Mouse (Mus musculus): ENCODE data around the gene Scd3.
A peak's percentile ranks its signal among the peaks of the same experiment; 100 is the strongest.
"Not testable (repeated sequence)": the region's sequence is repeated elsewhere in the genome, so short reads cannot be mapped to it uniquely, and the experiment has no call there.

The Scd3 gene

DNA sequence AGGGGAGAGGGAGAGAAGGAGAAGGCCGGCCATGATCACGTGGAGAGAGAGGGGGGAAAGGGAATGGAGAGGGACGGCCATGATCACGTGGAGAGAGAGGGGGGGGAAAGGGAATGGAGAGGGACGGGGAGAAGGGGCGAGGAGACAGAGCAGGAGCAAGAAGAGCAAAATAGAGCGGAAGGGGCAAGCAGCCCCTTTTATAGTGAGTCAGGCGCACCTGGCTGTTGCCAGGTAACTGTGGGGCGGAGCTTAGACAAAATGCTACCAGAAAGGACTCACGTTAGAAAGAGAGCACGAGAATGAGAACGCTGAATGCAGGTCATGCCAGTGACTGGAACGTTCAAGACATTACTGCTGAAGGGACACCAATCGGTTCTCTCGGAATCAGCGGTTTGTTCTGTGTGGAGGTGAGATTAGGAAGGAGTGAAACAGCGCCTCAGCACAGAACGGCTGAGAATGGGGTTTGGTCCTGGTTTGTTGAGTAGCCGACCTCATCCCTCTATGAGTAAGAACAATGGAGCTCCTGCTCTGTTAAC is 34.5 kb downstream of the Scd3 start:
- no peak for DNase-seq (ENCODE audit: low read depth, low spot score)

DNA sequence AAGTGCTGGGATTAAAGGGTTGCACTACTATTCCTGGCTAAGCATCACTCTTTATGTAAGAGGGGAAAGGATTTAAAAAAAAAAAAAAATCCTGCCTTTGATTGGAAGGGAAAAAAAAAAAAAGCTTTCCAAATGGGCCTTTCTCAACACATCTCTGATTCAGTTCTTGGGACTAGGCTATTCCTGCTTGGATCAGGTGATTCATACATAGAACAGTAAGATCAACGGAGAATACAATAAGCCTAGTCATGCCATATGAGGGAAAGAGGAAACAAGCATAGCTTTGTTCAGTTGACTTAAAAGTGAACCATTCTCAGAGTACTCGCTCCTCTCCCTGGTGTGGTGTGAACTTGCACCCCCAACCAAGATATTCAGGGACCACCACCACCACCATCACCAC is 35.8 kb downstream of the Scd3 start:
- no peak for DNase-seq (ENCODE audit: low read depth, low spot score)

DNA sequence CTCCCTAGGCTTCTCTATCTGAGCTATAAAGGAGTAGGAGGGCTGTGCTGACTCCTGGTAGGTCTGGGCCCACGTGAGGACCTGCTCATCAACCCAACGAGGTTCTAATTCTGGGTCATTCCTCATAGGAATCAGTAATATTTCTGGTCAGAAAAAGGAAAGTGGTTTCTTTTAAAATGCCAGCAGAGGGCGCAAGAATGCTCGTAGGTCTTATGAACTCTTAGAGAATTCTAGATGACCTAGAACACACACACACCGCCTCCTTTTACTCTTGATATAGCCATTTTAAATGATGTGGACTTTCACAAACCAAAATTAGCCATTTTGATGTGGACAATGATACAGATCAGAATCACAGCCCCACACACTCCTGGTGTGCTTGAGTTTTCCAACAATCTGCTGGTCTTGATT is 42.7 kb downstream of the Scd3 start:
- no peak for DNase-seq (ENCODE audit: low read depth, low spot score)

DNA sequence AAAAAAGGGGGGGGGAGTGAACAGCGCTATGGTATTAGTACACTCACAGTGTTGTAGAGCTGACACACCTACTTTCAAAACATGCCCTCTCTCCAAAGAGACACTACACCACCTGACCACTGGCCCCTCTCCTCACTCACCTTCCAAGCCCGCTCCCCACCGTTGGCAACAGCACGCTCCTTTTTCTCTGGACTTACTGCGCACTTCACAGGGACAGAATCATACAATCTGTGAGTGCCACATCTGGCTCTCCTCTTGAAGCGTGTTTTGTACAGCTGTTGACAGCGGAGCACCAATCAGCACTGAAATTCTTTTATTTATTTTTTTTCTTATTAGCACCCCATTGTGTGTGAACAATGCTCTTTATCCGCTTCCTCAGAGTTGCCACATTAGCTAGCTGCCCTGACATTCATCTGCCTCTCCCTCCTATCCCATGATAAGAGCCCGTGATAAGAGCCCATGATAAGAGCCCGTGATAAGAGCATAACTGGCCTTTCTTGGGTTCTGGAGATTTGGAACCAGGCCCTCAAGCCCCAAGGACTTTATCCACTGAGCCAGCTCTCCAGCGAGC is 43.4 kb downstream of the Scd3 start:
- DNase-seq (ENCODE audit: low read depth, low spot score), result no peak

DNA sequence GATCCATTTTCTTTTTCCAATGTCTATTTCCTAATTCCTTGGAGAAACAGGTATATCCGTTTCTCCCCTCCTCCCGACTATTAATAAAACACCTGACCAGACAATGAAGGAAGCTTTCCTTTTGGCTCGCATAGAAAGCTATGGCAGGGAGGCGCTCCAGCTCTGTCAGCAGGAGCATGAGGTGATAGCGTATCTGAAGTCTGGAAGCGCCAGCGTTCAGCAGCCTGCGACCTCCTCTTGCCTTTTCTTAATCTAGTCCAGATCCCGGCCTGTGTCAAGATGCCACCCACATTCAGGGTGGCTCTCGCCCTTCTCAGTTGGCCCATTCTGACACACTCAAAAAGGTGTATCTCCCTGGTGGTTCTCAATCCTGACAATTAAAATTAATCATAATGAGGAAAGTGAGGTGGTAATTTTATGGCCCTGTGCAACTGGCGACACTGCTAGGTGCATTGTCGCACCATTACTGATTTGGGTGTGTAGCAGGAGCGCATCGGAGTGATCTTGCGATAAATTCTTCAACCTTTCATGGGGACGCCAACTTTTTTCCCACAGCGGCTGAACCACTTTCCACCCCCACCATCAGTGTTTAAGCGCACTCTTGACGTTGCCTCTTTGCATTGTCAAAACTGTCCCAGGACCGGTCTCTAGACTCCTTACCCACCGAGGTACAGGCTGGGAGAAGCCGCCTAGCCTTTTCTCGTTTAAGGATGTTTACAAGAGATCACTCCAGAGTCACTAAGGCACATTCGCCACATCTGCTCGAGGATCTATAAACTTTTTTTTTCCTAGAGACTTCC is 44.4 kb downstream of the Scd3 start:
- no peak for DNase-seq (ENCODE audit: low read depth, low spot score)

GRCm38 (mm10) chr19:44248081-44248853 is 45.2 kb downstream of the Scd3 start:
- peak; percentile 98 for DNase-seq (ENCODE audit: low read depth, low spot score)

- DNase-seq (ENCODE audit: low read depth, low spot score), result no peak
Measured at GRCm38 (mm10) chr19:44248854-44249351, 45.8 kb downstream of the Scd3 start.

GRCm38 (mm10) chr19:44251138-44251537 is 48.1 kb downstream of the Scd3 start:
- not testable (repeated sequence) for DNase-seq (ENCODE audit: low read depth, low spot score)

- no peak for DNase-seq (ENCODE audit: low read depth, low spot score)
Measured at GRCm38 (mm10) chr19:44251936-44252558, 49.0 kb downstream of the Scd3 start.

- DNase-seq (ENCODE audit: low read depth, low spot score), result not testable (repeated sequence)
Measured at GRCm38 (mm10) chr19:44254106-44254505, 51.0 kb downstream of the Scd3 start.

GRCm38 (mm10) chr19:44257377-44257966 is 54.4 kb downstream of the Scd3 start:
- no peak for DNase-seq (ENCODE audit: low read depth, low spot score)

- DNase-seq (ENCODE audit: low read depth, low spot score), result no peak
Measured at GRCm38 (mm10) chr19:44259484-44259883, 56.4 kb downstream of the Scd3 start.

GRCm38 (mm10) chr19:44260487-44260886 is 57.4 kb downstream of the Scd3 start:
- no peak for DNase-seq (ENCODE audit: low read depth, low spot score)

GRCm38 (mm10) chr19:44261774-44262173 is 58.7 kb downstream of the Scd3 start:
- DNase-seq (ENCODE audit: low read depth, low spot score), result no peak

DNA sequence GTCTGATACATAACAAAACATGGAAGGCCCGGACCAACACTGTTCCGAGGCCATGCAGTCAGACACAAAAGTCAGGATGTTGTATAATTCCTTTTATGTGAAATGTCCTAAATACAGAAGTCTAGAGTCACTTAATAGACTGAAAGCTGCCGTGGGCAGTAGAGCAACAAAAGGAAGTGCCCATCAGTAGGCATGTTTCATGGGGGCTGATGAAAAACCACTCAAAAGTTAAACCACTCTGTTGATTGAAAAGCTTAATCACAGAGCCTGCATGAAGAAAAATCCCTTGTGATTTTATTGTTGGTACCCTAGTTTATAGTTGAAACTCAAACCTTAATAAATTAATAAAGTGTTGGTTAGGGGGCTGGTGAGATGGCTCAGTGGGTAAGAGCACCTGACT is 60.5 kb downstream of the Scd3 start:
- DNase-seq (ENCODE audit: low read depth, low spot score), result no peak

DNA sequence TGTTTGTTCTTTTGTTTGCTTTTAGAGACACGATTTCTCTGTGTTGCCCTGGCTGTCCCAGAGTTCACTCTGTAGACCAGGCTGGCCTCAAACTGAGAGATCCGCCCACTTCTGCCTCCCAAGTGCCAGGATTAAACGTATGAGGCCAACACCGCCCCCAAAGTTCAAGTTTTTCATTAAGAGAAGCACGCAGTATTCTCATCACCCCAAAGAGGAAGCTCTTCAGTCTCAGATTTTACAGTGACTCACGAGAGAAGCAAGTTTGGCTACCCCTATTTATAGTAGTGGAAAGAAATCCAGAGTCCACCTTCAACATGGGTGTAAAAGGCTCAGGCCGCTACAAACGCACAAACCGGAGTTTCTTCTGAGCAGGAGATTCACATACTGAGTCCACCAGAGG is 61.2 kb downstream of the Scd3 start:
- no peak for DNase-seq (ENCODE audit: low read depth, low spot score)

DNA sequence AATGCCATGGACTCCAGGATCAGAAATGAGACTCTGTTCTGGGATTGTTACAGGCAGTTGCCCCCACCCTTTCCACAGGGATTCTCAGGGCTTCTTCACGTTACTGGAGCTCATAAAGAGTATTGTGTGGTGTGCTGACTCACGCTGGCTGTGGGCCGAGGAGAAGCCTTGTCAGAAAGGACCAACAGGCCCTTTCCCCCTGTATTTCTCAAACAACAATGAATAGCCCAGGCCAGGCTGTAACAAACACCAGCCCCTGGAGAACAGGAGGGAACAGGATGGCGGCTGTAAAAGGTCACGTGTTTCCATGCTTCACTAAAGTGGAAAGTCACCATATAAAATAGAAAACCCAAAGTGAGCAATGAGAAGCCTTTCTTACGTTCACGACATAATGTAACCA is 62.2 kb downstream of the Scd3 start:
- no peak for DNase-seq (ENCODE audit: low read depth, low spot score)

GRCm38 (mm10) chr19:44265911-44266337 is 62.9 kb downstream of the Scd3 start:
- no peak for DNase-seq (ENCODE audit: low read depth, low spot score)

DNA sequence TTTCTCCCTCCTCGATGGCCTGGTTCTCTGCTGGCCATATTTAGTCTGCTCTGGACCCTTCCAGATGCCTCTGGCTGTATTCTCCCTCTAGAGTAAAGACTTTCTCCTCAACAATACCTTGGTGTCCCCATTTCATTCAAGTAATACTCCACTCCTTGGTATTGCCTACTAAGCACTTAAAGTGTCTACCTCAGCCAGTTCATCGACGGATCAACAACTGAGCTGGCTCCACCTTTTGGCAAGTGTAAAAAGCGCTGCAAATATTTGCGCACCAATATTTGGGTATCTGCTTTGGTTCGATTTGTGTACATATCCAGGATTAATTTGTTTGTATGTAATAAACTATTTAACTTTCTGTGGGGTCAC is 63.4 kb downstream of the Scd3 start:
- DNase-seq (ENCODE audit: low read depth, low spot score), result no peak

GRCm38 (mm10) chr19:44266824-44267498 is 63.9 kb downstream of the Scd3 start:
- DNase-seq (ENCODE audit: low read depth, low spot score), result peak; percentile 84

DNA sequence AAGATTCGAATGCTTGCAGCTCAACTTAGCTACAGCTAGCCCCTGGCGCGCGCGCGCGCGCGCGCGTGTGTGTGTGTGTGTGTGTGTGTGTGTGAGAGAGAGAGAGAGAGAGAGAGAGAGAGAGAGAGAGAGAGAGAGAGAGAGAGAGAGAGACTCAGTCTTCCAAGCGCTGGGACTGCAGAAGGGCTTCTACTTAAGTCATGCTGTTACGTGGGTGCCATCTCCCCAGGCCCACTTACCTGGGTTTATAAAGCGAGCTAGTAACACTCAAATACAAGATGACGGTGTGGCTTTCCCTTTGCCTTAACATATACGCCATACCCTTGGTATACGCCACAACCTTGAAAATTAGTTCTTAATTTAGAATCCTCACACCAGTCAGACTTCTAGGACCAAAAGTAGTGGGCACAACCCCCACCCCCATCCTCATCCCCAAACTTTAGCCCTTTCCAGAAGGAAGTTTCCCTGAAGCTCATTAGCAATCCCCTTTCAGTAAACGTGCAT is 64.5 kb downstream of the Scd3 start:
- no peak for DNase-seq (ENCODE audit: low read depth, low spot score)

Measured in embryo, embryonic 11.5 days (tissue).